Mouse (Mus musculus) intestine, embryonic 15.5 days (tissue): Measurements from ENCODE around the gene Cmtr1. TPM values are rescaled to one million over a fixed set of nuclear protein-coding genes. Genes with fewer than 3 reads are reported as not detected.
A peak's percentile ranks its signal among the peaks of the same experiment; 100 is the strongest.
"Not testable (repeated sequence)": the region's sequence is repeated elsewhere in the genome, so short reads cannot be mapped to it uniquely, and the experiment has no call there.

Experiments used
- ATAC-seq: fragments of 200-750 bp; cut with Nextera tagmentation; 2 replicates; pipeline ENCODE4 v1.8.0; 2017; ENCODE audit warnings: moderate TSS enrichment, moderate library complexity
- H3K27ac ChIP-seq: fragments of 300-500 bp; sonication (generic); 2 replicates; pipeline ENCODE4 v1.5.1; 2015; ENCODE audit warnings: mild to moderate bottlenecking, inconsistent platforms
- H3K27me3 ChIP-seq: fragments of 300-500 bp; sonication (generic); replicated peaks from 2 replicates; pipeline ENCODE4 v1.6.1; 2015; ENCODE audit warnings: inconsistent platforms
- H3K36me3 ChIP-seq: fragments of 300-500 bp; sonication (generic); 2 replicates; pipeline ENCODE4 v1.6.1; 2015; ENCODE audit warnings: inconsistent platforms
- H3K4me1 ChIP-seq: fragments of 300-500 bp; sonication (generic); replicated peaks from 2 replicates; pipeline ENCODE4 v1.6.1; 2015; ENCODE audit warnings: inconsistent platforms
- H3K4me2 ChIP-seq: fragments of 300-500 bp; sonication (generic); replicated peaks from 2 replicates; pipeline ENCODE4 v1.6.1; 2015; ENCODE audit warnings: mild to moderate bottlenecking, inconsistent platforms
- H3K4me3 ChIP-seq: fragments of 300-500 bp; sonication (generic); replicated peaks from 2 replicates; pipeline ENCODE4 v1.5.1; 2015; ENCODE audit warnings: inconsistent platforms
- H3K9ac ChIP-seq: fragments of 300-500 bp; sonication (generic); 2 replicates; pipeline ENCODE4 v1.6.1; 2015; ENCODE audit warnings: inconsistent platforms
- H3K9me3 ChIP-seq: fragments of 300-500 bp; sonication (generic); 2 replicates; pipeline ENCODE4 v1.6.1; 2016; ENCODE audit warnings: inconsistent platforms
- WGBS: fragments of 180-500 bp; shearing (Covaris S2); methylation state at CpG from one replicate; pipeline ENCODE4 v1.1.7; 2015; 5-methylcytosine and 5-hydroxymethylcytosine counted together
- polyA plus RNA-seq: library from polyadenylated mRNA; unstranded; fragments of >200 nt; fragmentation: Nextera tagmentation; extraction: Ambion mirVana; gene quantifications from 2 replicates; pipeline ENCODE4 v1.2.1, GENCODE M21; 2015

The Cmtr1 gene
- polyA plus RNA-seq, 1 experiment from 2014 or later = 94.7 TPM

DNA sequence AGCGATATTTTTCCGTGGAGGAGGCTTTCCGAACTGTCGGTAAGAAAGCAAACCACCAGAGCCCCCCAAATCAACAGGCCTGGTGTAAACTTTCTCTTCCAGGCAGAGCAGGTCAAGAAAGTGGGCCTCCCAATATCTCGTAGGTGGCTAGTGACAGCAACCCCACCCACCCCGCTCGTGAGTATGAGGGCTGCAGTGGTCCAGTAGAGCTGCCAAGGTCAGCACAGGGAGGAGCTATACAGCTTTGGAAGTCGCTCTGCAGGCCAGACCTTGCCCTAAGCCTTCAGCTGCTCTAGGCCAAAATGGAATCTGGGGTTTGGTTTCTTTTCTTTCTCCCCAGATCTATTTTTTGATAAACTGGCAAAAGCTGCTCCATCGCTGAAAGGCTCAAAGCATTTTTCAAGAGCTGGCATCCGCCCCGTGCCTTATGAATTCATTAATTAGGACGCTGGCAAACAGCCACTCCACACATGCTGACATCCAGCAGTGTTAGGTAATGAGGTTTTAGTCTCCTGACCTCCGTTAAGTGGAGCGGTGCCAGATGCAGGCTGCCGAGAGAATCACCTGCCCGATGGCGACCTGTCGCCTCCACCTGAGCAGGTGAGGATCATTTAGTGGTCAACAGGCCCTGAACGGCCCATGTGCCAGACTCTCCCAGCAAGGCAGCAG, 50.8 kb downstream of the Cmtr1 start:
- Histone ChIP-seq H3K4me3 (no peak overlapping the region), H3K4me2 (no peak overlapping the region), H3K27ac (no peak overlapping the region), H3K4me1 (peaks cover 19% of the 10 kb centered on the region), H3K9me3 (no peaks in the 10 kb centered on the region), H3K9ac (no peak overlapping the region), H3K36me3 (no peaks in the 10 kb centered on the region), H3K27me3 (no peaks in the 10 kb centered on the region)
- 66% methylated on average over 19 of the region's 19 CpGs for WGBS
- ATAC-seq = no peak

GRCm38 (mm10) chr17:29711745-29712431, 51.5 kb downstream of the Cmtr1 start:
- Histone ChIP-seq H3K4me1 (peaks cover 23% of the 10 kb centered on the region), H3K9me3 (no peaks in the 10 kb centered on the region), H3K36me3 (no peaks in the 10 kb centered on the region), H3K27ac (no peak overlapping the region), H3K4me3 (no peak overlapping the region), H3K4me2 (no peak overlapping the region), H3K9ac (no peak overlapping the region), H3K27me3 (no peaks in the 10 kb centered on the region)
- 54% methylated on average over 8 of the region's 8 CpGs for WGBS
- ATAC-seq = no peak

DNA sequence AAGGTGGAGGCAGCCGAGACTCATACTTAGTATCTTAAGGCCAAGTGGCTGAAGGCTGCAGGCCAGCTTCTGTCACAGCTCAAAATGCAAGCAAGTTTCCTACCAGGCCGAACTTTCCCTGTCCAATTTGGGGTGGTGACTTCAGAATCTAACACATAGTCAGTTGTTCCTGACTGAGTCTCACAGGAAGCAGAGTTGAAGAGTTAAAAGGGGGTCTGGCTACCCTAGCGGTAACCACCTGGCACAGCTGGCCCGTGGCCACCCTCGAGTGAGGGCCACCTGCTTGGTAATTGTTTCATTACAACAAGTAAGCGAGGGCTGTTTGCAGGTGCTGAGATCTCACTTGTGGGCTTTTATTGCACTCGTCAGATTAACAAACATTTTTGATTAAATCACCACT, 52.2 kb downstream of the Cmtr1 start:
- Histone ChIP-seq H3K36me3 (no peaks in the 10 kb centered on the region), H3K9ac (no peak overlapping the region), H3K4me3 (no peak overlapping the region), H3K4me1 (peaks cover 23% of the 10 kb centered on the region), H3K4me2 (no peak overlapping the region), H3K27me3 (no peaks in the 10 kb centered on the region), H3K27ac (no peak overlapping the region), H3K9me3 (no peaks in the 10 kb centered on the region)
- WGBS = 61% methylated on average over 7 of the region's 7 CpGs
- no peak for ATAC-seq

GRCm38 (mm10) chr17:29713734-29714133, 53.3 kb downstream of the Cmtr1 start:
- peaks cover 23% of the 10 kb centered on the region for H3K4me1 ChIP-seq
- not testable (repeated sequence) for H3K9ac ChIP-seq, H3K36me3 ChIP-seq, H3K27me3 ChIP-seq, H3K9me3 ChIP-seq, H3K4me3 ChIP-seq, ATAC-seq, H3K27ac ChIP-seq, H3K4me2 ChIP-seq
- 95% methylated on average over 4 of the region's 4 CpGs for whole genome bisulfite sequencing

GRCm38 (mm10) chr17:29716732-29717445, 56.5 kb downstream of the Cmtr1 start, which contains the start of gene Ccdc167:
Gene Ccdc167 (minus strand): TSS chr17:29717044.
- WGBS = 4% methylated on average over 41 of the region's 41 CpGs
- Histone ChIP-seq H3K27ac (no peak within 1 kb of the TSS), H3K36me3 (no peaks in the 10 kb centered on the region), H3K27me3 (no peaks in the 10 kb centered on the region), H3K9ac (peak within 1 kb of the TSS; percentile 45), H3K4me3 (peak within 1 kb of the TSS; percentile 54), H3K9me3 (0 out of 2 replicates have a peak, but pooled peaks cover under 1% of the 10 kb centered on the region), H3K4me1 (peaks cover 9% of the 10 kb centered on the region), H3K4me2 (peak within 1 kb of the TSS; percentile 81)
- ATAC-seq = peak; percentile 99

GRCm38 (mm10) chr17:29718660-29719059, 58.3 kb downstream of the Cmtr1 start:
- H3K4me3 ChIP-seq = no peak overlapping the region
- H3K9ac ChIP-seq = no peak overlapping the region
- no peaks in the 10 kb centered on the region for H3K27me3 ChIP-seq
- no peaks in the 10 kb centered on the region for H3K36me3 ChIP-seq
- WGBS = 88% methylated on average over 8 of the region's 8 CpGs
- no peak overlapping the region for H3K27ac ChIP-seq
- ATAC-seq = no peak
- H3K9me3 ChIP-seq = 0 out of 2 replicates have a peak, but pooled peaks cover 3% of the 10 kb centered on the region
- H3K4me1 ChIP-seq = 0 out of 2 replicates have a peak, but pooled peaks cover 8% of the 10 kb centered on the region
- no peak overlapping the region for H3K4me2 ChIP-seq

DNA sequence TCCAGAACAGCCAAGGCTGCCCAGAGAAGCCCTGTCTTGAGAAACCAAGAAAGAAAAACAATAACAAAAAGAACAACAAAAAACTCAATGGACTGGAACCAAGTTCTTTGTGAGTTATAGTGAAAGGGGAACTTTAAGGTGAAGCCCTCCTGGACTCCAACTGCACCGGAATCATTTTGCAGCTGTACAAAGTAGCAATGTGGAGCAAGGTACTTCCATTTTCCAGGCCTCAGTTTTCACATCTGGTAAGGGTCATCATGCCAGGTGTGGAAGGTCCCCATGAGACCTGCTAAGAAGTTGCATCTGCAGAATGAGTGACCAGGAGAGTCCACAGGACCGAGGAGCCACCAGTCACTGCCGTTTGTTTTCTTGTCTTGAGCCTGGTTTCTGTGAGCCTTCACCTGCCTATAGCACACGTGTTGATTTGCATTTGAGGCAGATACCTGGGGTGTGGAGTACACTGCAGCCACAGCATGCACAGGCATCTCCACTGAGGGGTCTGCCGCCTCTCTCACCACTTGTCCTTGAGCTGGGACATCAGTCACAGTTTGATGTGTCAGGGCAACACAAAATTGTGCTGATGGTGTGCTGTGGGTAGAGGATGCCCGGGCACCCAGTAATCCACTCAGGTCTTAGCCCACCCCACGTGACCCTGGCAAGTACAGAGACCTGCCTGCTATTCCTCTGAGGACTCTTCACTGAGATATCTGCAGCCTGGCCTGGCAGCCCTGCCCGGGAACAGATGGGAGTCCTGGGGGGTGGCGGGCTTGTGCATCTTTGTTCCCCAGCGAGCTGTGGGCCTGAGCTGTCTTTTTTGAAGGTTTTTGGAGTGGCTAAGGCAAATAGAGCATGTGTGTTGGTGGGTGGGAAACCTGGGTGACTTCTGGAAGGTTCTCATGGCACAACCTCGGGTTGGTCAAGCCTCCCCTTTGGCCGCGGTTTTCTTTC, 59.5 kb downstream of the Cmtr1 start:
- 78% methylated on average over 13 of the region's 13 CpGs for WGBS
- no peak for ATAC-seq

GRCm38 (mm10) chr17:29720755-29721365, 60.5 kb downstream of the Cmtr1 start:
- Histone ChIP-seq H3K4me2 (no peak overlapping the region), H3K4me1 (0 out of 2 replicates have a peak, but pooled peaks cover 7% of the 10 kb centered on the region), H3K27ac (no peak overlapping the region), H3K36me3 (no peaks in the 10 kb centered on the region), H3K27me3 (no peaks in the 10 kb centered on the region), H3K9ac (no peak overlapping the region), H3K9me3 (0 out of 2 replicates have a peak, but pooled peaks cover 3% of the 10 kb centered on the region), H3K4me3 (no peak overlapping the region)
- ATAC-seq = no peak
- WGBS = 57% methylated on average over 11 of the region's 11 CpGs

More for the DNA sequence above, 59.5 kb downstream of the Cmtr1 start:
- H3K27ac ChIP-seq = no peak overlapping the region
- H3K9ac ChIP-seq = no peak overlapping the region
- H3K4me1 ChIP-seq = 0 out of 2 replicates have a peak, but pooled peaks cover 8% of the 10 kb centered on the region
- H3K27me3 ChIP-seq = no peaks in the 10 kb centered on the region
- no peak overlapping the region for H3K4me2 ChIP-seq
- no peaks in the 10 kb centered on the region for H3K36me3 ChIP-seq
- H3K9me3 ChIP-seq = 0 out of 2 replicates have a peak, but pooled peaks cover 3% of the 10 kb centered on the region
- no peak overlapping the region for H3K4me3 ChIP-seq

DNA sequence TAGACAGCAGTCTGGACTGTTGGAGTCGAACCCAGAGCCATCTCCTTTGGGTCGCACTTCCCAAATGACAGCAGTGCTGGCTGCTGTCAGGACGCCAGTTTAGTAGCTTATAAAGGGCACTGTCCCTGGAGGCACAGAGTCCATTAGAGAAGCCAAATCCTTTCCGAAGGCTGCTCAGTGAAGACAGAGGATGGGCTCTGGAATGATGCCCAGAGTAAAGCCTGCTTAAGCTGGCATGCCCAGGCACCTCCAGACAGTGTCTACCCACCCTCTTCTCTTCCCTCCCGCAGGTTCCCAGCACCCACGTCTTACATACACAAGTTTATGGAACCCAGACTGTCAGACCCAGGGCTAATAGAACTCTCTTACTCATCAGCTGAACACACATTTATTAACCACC, 64.2 kb downstream of the Cmtr1 start:
- no peak overlapping the region for H3K27ac ChIP-seq
- H3K4me3 ChIP-seq = no peak overlapping the region
- H3K27me3 ChIP-seq = no peaks in the 10 kb centered on the region
- 0 out of 2 replicates have a peak, but pooled peaks cover 3% of the 10 kb centered on the region for H3K9me3 ChIP-seq
- H3K4me2 ChIP-seq = no peak overlapping the region
- WGBS = 75% methylated on average over 6 of the region's 6 CpGs
- H3K4me1 ChIP-seq = no peaks in the 10 kb centered on the region
- H3K36me3 ChIP-seq = no peaks in the 10 kb centered on the region
- ATAC-seq = no peak
- H3K9ac ChIP-seq = no peak overlapping the region

DNA sequence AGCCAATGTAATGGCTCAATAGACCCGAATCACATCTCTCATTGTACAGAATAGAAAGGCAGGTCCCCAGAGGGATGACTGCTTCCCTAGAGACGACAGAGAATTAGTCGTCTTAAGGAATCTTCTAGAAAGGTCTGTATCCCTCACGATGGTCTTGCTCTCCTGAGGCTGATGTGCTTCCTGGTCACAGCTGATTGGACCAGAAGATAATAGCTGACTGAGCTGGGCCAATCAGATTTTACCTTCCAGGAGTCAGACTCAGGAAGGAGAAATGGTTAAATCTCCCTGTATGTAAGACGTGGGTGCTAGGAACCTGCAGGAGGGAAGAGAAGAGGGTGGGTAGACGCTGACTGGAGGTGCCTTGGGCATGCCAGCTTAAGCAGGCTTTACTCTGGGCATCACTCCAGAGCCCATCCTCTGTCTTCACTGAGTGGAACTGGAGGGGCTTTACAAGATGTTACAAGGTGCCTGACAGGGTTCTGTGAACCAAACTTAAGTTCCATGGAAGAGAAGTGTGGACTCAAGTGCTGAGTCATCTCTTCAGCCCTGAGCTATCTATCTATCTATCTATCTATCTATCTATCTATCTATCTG, 64.7 kb downstream of the Cmtr1 start:
- Histone ChIP-seq H3K9me3 (0 out of 2 replicates have a peak, but pooled peaks cover 3% of the 10 kb centered on the region), H3K36me3 (no peaks in the 10 kb centered on the region), H3K9ac (no peak overlapping the region), H3K4me1 (no peaks in the 10 kb centered on the region), H3K4me2 (no peak overlapping the region), H3K27me3 (no peaks in the 10 kb centered on the region), H3K27ac (no peak overlapping the region), H3K4me3 (no peak overlapping the region)
- WGBS = 67% methylated on average over 6 of the region's 6 CpGs
- ATAC-seq = no peak

DNA sequence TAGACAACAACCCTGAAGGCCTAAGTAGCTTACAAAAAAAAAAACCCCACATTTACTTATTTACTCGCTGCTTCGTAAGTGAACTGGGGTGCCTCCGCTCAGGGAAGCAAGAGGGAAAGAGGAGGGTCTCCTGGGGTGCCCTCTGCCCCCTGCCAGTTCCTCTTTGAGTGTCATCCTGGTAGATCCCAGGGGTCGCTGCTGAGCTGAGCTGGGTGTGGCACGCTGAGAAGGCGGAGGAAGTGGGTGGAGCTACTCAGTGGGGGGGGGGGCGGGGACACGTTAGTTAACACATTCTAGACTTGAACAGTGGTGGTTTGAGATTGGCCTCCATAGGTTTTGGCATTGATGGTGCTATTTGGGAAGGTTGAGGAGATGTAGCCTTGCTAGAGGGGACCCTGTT, 67.7 kb downstream of the Cmtr1 start:
- no peaks in the 10 kb centered on the region for H3K4me1 ChIP-seq
- H3K36me3 ChIP-seq = no peaks in the 10 kb centered on the region
- no peak overlapping the region for H3K9ac ChIP-seq
- no peaks in the 10 kb centered on the region for H3K9me3 ChIP-seq
- no peak overlapping the region for H3K4me2 ChIP-seq
- H3K27ac ChIP-seq = no peak overlapping the region
- no peaks in the 10 kb centered on the region for H3K27me3 ChIP-seq
- H3K4me3 ChIP-seq = no peak overlapping the region
- no peak for ATAC-seq
- 58% methylated on average over 8 of the region's 8 CpGs for WGBS
